Mouse (Mus musculus): ENCODE measurements around the gene Nr1i2.

GRCm38 (mm10) chr16:38255927-38256326, 38.7 kb downstream of the Nr1i2 start:
- TF ChIP-seq CTCF (IDR thresholded peaks at IDR 0.05; ENCODE audit: extremely low read depth, insufficient read depth, low read length) (no peak), POLR2A (IDR thresholded peaks at IDR 0.05; ENCODE audit: extremely low read depth, insufficient read depth, low read length) (no peak)

All from cortical plate, adult 2 months (tissue).